8 mouse cellular contexts compared by ENCODE assay signal in genomic region chr9:123366708-123367385, GRCm38 (mm10). TPM values are rescaled to one million over a fixed set of nuclear protein-coding genes. Genes with fewer than 3 reads are reported as not detected.
DNase-seq lines count a peak whose midpoint lies in the region; ATAC-seq lines count a peak whose summit lies in the region.

Lars2 (plus strand) TSS chr9:123366927.

- WGBS in hindbrain, embryonic 12.5 days, result under 1% methylated on average over 35 of the region's 35 CpGs

- peak within 1 kb of the TSS; percentile 88 for H3K4me2 ChIP-seq in hindbrain, embryonic 12.5 days (replicated peaks)

- H3K27ac ChIP-seq in hindbrain, embryonic 12.5 days, result peak within 1 kb of the TSS; percentile 82

- peaks cover 1% of the 10 kb centered on the region for H3K36me3 ChIP-seq in hindbrain, embryonic 12.5 days

- no peaks in the 10 kb centered on the region for H3K9me3 ChIP-seq in hindbrain, embryonic 12.5 days (replicated peaks)

- peak; percentile 98 for ATAC-seq in hindbrain, embryonic 12.5 days (ENCODE audit: low FRiP score)

- H3K4me3 ChIP-seq in hindbrain, embryonic 12.5 days, result peak within 1 kb of the TSS; percentile 59

- no peaks in the 10 kb centered on the region for H3K27me3 ChIP-seq in hindbrain, embryonic 12.5 days

- H3K4me1 ChIP-seq in hindbrain, embryonic 12.5 days, result peaks cover 11% of the 10 kb centered on the region

- H3K9ac ChIP-seq in hindbrain, embryonic 12.5 days, result peak within 1 kb of the TSS; percentile 61

- DNase-seq in NIH3T3 (ENCODE audit: low read depth), result peak; percentile 96
- DNase-seq in cerebellum, postnatal 10 days, result peak; percentile 97 to 98
- peak; percentile 88 to 91 for DNase-seq in frontal cortex, postnatal 10 days (ENCODE audit: low spot score in 2 of 2)
- DNase-seq in layer of hippocampus, postnatal 14 days (ENCODE audit: low spot score in 2 of 2), result peak; percentile 88 to 95
- DNase-seq in lung, postnatal 14 days, result peak; percentile 94
- DNase-seq in retina, adult 2 months (ENCODE audit: low read depth, low spot score), result peak; percentile 78
- DNase-seq in thymus, postnatal 36 days, result peak; percentile 90 to 93

RNA-seq across cellular contexts. Expression of gene Lars2, which starts in this region (rescaled TPM):
- 898 and 1,119 TPM in 2 replicates for polyA plus RNA-seq in hindbrain, embryonic 12.5 days (2016; fragmentation: Nextera tagmentation; extraction: Ambion mirVana)
- total RNA-seq in layer of hippocampus, postnatal 14 days (2021), result 10 to 100 TPM; 78.0 to 86.2 TPM

Comparison
In these comparisons a context has a peak if more than half of its experiments do, and no peak if none do; other contexts are left out.
1. Peak in every context shown above with its lines: DNase-seq, ATAC-seq, H3K4me3 ChIP-seq and H3K27ac ChIP-seq.